Mouse (Mus musculus): ENCODE data around the gene Tsen34.

DNA sequence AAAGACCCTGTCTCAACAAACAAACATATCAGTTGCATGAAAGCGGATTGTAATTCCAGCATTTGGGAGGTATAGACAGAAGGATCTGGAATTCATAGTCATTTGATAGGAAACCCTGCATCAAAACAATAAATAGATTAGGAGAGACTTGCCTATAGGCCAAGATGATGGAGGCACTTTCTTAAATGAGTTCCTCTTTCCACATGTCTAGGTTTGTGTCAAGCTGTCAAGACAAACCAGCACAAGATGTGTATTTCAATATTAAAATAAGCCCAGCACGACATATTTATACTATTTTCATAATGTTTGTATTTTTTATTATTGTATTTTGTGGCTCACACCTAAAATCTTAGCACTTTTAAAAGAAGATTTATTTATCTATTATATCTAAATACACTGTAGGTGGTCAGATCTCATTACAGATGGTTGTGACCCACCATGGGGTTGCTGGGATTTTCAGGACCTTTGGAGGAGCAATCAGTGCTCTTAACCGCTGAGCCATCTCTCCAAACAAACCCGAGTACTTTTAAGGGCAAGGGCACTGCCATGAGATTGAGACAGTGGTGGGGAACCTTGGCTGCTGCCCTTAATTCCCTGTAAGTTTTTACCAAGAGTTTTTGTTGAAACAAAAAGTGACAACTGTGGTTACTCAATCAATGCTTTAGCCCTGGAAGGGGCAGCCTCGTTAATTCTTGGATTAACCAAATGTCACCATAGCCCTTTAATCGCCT is 10.7 kb downstream of the Tsen34 start:
- TF ChIP-seq CTCF (IDR thresholded peaks at IDR 0.05; ENCODE audit: low read depth, low read length) (no peak), TAL1 (conservative IDR thresholded peaks at IDR 0.05; ENCODE audit: low read depth, low read length) (no peak)
